Comparison of ENCODE assay signal across 19 mouse cellular contexts in the genomic region with DNA sequence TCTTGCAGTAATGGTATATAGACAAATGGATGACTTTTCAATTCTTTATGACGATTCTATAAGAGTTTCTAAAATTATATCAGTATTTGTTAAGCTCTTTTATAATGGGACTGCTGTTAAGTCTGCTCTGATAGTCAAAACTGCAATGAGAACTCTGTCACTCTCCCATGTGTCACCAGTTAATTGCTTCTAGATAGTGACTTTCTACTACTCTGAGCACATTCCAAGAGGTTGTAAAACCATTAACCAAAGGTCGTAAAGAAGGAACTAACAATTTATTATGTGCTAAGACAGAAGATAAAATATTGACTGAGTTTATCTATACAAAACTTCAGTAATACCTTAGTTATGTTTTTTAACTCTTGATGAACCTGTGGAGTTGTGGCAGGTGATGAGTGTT. TPM values are rescaled to one million over a fixed set of nuclear protein-coding genes. Genes with fewer than 3 reads are reported as not detected.
"Had no signal": no experiment of that assay in that cellular context is flagged by ENCODE, and none has a peak within 500 bp of the region (broad histone marks: within the 10 kb centered on the region; RNA-seq: fewer than 3 reads in every experiment).

No protein-coding gene starts in this region.

- H3K9ac ChIP-seq: neural tube, embryonic 15.5 days; stomach, embryonic 15.5 days had no signal

- H3K9me3 ChIP-seq: neural tube, embryonic 15.5 days; stomach, embryonic 15.5 days had no signal

- H3K27me3 ChIP-seq: neural tube, embryonic 15.5 days; stomach, embryonic 15.5 days had no signal

- H3K27ac ChIP-seq: neural tube, embryonic 15.5 days; stomach, embryonic 15.5 days; stomach, postnatal 0 days had no signal

- H3K4me2 ChIP-seq: neural tube, embryonic 15.5 days; stomach, embryonic 15.5 days had no signal

- H3K36me3 ChIP-seq: neural tube, embryonic 15.5 days; stomach, embryonic 15.5 days had no signal

- DNase-seq: retina, postnatal 1 day; right cerebral cortex, adult 18-20 months; right cerebral cortex, postnatal 14 days; right cerebral cortex, postnatal 25 days; right cerebral cortex, postnatal 4 days; spleen, adult 18-20 months; thymus, adult 18-20 months; thymus, adult 2 months; thymus, postnatal 14 days; thymus, postnatal 25 days; thymus, postnatal 36 days; thymus, postnatal 4 days had no signal

- H3K4me1 ChIP-seq: neural tube, embryonic 15.5 days; stomach, embryonic 15.5 days had no signal

- H3K4me3 ChIP-seq: neural tube, embryonic 15.5 days; stomach, embryonic 15.5 days had no signal

RNA-seq across cellular contexts. Expression of a gene that starts 37.5 kb away (rescaled TPM):
- total RNA-seq: neutrophil, adult 5-6 weeks had no signal
- polyA plus RNA-seq: small intestine, adult 2 months; spleen, adult 2 months; thymus, adult 2 months; thymus, postnatal 0 days had no signal
